Mouse (Mus musculus) midbrain, embryonic 10.5 days (tissue): ENCODE results near the gene Epb41l3. TPM values are rescaled to one million over a fixed set of nuclear protein-coding genes. Genes with fewer than 3 reads are reported as not detected.

Experiments used
- DNase-seq: peaks from one replicate; pipeline ENCODE4 v3.0.0-alpha.2; 2017; ENCODE audit warnings: low spot score
- H3K27ac ChIP-seq: fragments of 300-500 bp; sonication (generic); replicated peaks from 2 replicates; pipeline ENCODE4 v1.5.1; 2016; ENCODE audit warnings: mild to moderate bottlenecking
- H3K27me3 ChIP-seq: fragments of 300-500 bp; sonication (generic); 2 replicates; pipeline ENCODE4 v1.6.1; 2016; ENCODE audit warnings: low read depth, mild to moderate bottlenecking; ENCODE audit not compliant: poor library complexity, severe bottlenecking
- H3K36me3 ChIP-seq: fragments of 300-500 bp; sonication (generic); 2 replicates; pipeline ENCODE4 v1.6.1; 2016; ENCODE audit warnings: mild to moderate bottlenecking, moderate library complexity
- H3K4me1 ChIP-seq: fragments of 300-500 bp; sonication (generic); 2 replicates; pipeline ENCODE4 v1.6.1; 2016
- H3K4me3 ChIP-seq: fragments of 300-500 bp; sonication (generic); 2 replicates; pipeline ENCODE4 v1.5.1; 2016; ENCODE audit warnings: mild to moderate bottlenecking, moderate library complexity
- H3K9me3 ChIP-seq: fragments of 300-500 bp; sonication (generic); replicated peaks from 2 replicates; pipeline ENCODE4 v1.6.1; 2016; ENCODE audit warnings: mild to moderate bottlenecking
- WGBS: fragments of 180-500 bp; shearing (Covaris S2); methylation state at CpG from one replicate; pipeline ENCODE4 v1.1.7; 2016; 5-methylcytosine and 5-hydroxymethylcytosine counted together
- polyA plus RNA-seq: library from polyadenylated mRNA; unstranded; fragments of >200 nt; fragmentation: Nextera tagmentation; extraction: Ambion mirVana; gene quantifications from 2 replicates; pipeline ENCODE4 v1.2.1, GENCODE M21; 2016

The Epb41l3 gene
- polyA plus RNA-seq, 1 experiment from 2014 or later, result 51.0 TPM

- Histone ChIP-seq H3K9me3 (peaks cover 7% of the 10 kb centered on the region; the same call in 1 of the 2 replicates), H3K27me3 (no peaks in the 10 kb centered on the region), H3K27ac (no peak overlapping the region), H3K4me1 (no peaks in the 10 kb centered on the region), H3K36me3 (peaks cover 61% of the 10 kb centered on the region), H3K4me3 (no peak overlapping the region)
- 93% methylated on average over 12 of the region's 12 CpGs for WGBS
- no peak for DNase-seq
Measured at GRCm38 (mm10) chr17:69288130-69288529, 212.6 kb downstream of the Epb41l3 start.

GRCm38 (mm10) chr17:69290272-69290671, 214.8 kb downstream of the Epb41l3 start:
- no peaks in the 10 kb centered on the region for H3K27me3 ChIP-seq
- no peaks in the 10 kb centered on the region for H3K4me1 ChIP-seq
- H3K27ac ChIP-seq, result no peak overlapping the region
- WGBS, result 91% methylated on average over 3 of the region's 3 CpGs
- peaks cover 44% of the 10 kb centered on the region for H3K36me3 ChIP-seq
- no peak for DNase-seq
- H3K9me3 ChIP-seq, result peaks cover 7% of the 10 kb centered on the region; the same call in 1 of the 2 replicates
- no peak overlapping the region for H3K4me3 ChIP-seq

GRCm38 (mm10) chr17:69301552-69301951, 226.1 kb downstream of the Epb41l3 start:
- 91% methylated on average over 4 of the region's 4 CpGs for WGBS
- DNase-seq, result no peak
- H3K27ac ChIP-seq, result no peak overlapping the region
- no peaks in the 10 kb centered on the region for H3K27me3 ChIP-seq
- H3K36me3 ChIP-seq, result no peaks in the 10 kb centered on the region
- H3K9me3 ChIP-seq, result no peaks in the 10 kb centered on the region
- H3K4me1 ChIP-seq, result no peaks in the 10 kb centered on the region
- no peak overlapping the region for H3K4me3 ChIP-seq

- no peak overlapping the region for H3K27ac ChIP-seq
- H3K4me1 ChIP-seq, result no peaks in the 10 kb centered on the region
- no peaks in the 10 kb centered on the region for H3K36me3 ChIP-seq
- H3K4me3 ChIP-seq, result no peak overlapping the region
- DNase-seq, result no peak
- WGBS, result 82% methylated on average over 11 of the region's 11 CpGs
- no peaks in the 10 kb centered on the region for H3K9me3 ChIP-seq
- no peaks in the 10 kb centered on the region for H3K27me3 ChIP-seq
Measured at GRCm38 (mm10) chr17:69303579-69304274, 228.2 kb downstream of the Epb41l3 start.

- H3K4me1 ChIP-seq, result no peaks in the 10 kb centered on the region
- no peaks in the 10 kb centered on the region for H3K9me3 ChIP-seq
- DNase-seq, result no peak
- WGBS, result 89% methylated on average over 9 of the region's 9 CpGs
- H3K27me3 ChIP-seq, result no peaks in the 10 kb centered on the region
- no peak overlapping the region for H3K27ac ChIP-seq
- no peak overlapping the region for H3K4me3 ChIP-seq
- no peaks in the 10 kb centered on the region for H3K36me3 ChIP-seq
Measured at GRCm38 (mm10) chr17:69307636-69308035, 232.2 kb downstream of the Epb41l3 start.

- H3K4me3 ChIP-seq, result no peak overlapping the region
- no peaks in the 10 kb centered on the region for H3K27me3 ChIP-seq
- no peak overlapping the region for H3K27ac ChIP-seq
- DNase-seq, result no peak
- 83% methylated on average over 4 of the region's 4 CpGs for WGBS
- H3K4me1 ChIP-seq, result no peaks in the 10 kb centered on the region
- H3K36me3 ChIP-seq, result no peaks in the 10 kb centered on the region
- no peaks in the 10 kb centered on the region for H3K9me3 ChIP-seq
Measured at GRCm38 (mm10) chr17:69309872-69310271, 234.4 kb downstream of the Epb41l3 start.

- 86% methylated on average over 10 of the region's 10 CpGs for WGBS
- Histone ChIP-seq H3K36me3 (no peaks in the 10 kb centered on the region), H3K4me1 (no peaks in the 10 kb centered on the region), H3K4me3 (no peak overlapping the region), H3K9me3 (no peaks in the 10 kb centered on the region), H3K27ac (no peak overlapping the region), H3K27me3 (no peaks in the 10 kb centered on the region)
- DNase-seq, result no peak
Measured at GRCm38 (mm10) chr17:69320496-69320895, 245.0 kb downstream of the Epb41l3 start.

GRCm38 (mm10) chr17:69322721-69323120, 247.2 kb downstream of the Epb41l3 start:
- H3K27me3 ChIP-seq, result no peaks in the 10 kb centered on the region
- no peaks in the 10 kb centered on the region for H3K4me1 ChIP-seq
- no peak overlapping the region for H3K4me3 ChIP-seq
- no peaks in the 10 kb centered on the region for H3K36me3 ChIP-seq
- 95% methylated on average over 2 of the region's 2 CpGs for WGBS
- H3K9me3 ChIP-seq, result no peaks in the 10 kb centered on the region
- DNase-seq, result no peak
- H3K27ac ChIP-seq, result no peak overlapping the region

Other genes with a start within 250 kb of the Epb41l3 start
- gene Tmem200c, start 249.1 kb upstream of the Epb41l3 start, polyA plus RNA-seq, result 1.4 and 1.7 TPM in 2 replicates